Mouse (Mus musculus) liver, adult 2 months (tissue): Measurements from ENCODE around the gene Gucy2g. TPM values are rescaled to one million over a fixed set of nuclear protein-coding genes. Genes with fewer than 3 reads are reported as not detected.

ENCODE experiments used
- DNase-seq: peaks from one replicate; pipeline ENCODE4 v3.0.0-alpha.2; 2011; ENCODE audit warnings: low read depth, low spot score; ENCODE audit errors: extremely low read depth
- H3K27ac ChIP-seq: fragments of 200-500 bp; replicated peaks from 2 replicates; pipeline ENCODE4 v1.5.1; 2012; ENCODE audit warnings: low read depth, mild to moderate bottlenecking, control low read depth, inconsistent platforms, low read length; ENCODE audit not compliant: insufficient read depth
- H3K27me3 ChIP-seq: fragments of 200-500 bp; 2 replicates; pipeline ENCODE4 v1.6.1; 2012; ENCODE audit warnings: mild to moderate bottlenecking, moderate library complexity, low read length, inconsistent platforms; ENCODE audit not compliant: control insufficient read depth, insufficient read depth
- H3K36me3 ChIP-seq: fragments of 200-500 bp; 2 replicates; pipeline ENCODE4 v1.6.1; 2012; ENCODE audit warnings: low read length, inconsistent platforms; ENCODE audit not compliant: control insufficient read depth, insufficient read depth
- H3K4me1 ChIP-seq: fragments of 200-500 bp; 2 replicates; pipeline ENCODE4 v1.6.1; 2011; ENCODE audit warnings: low read length; ENCODE audit not compliant: control insufficient read depth, insufficient read depth
- H3K4me3 ChIP-seq: fragments of 200-500 bp; 2 replicates; pipeline ENCODE4 v1.5.1; 2011; ENCODE audit warnings: low read depth, mild to moderate bottlenecking, control low read depth, low read length, moderate library complexity; ENCODE audit not compliant: insufficient read depth
- H3K79me2 ChIP-seq: fragments of 200-500 bp; 2 replicates; pipeline ENCODE4 v1.6.1; 2012; ENCODE audit warnings: inconsistent platforms, mild to moderate bottlenecking, low read length, moderate library complexity; ENCODE audit not compliant: control insufficient read depth, insufficient read depth
- H3K9ac ChIP-seq: fragments of 200-500 bp; 2 replicates; pipeline ENCODE4 v1.6.1; 2012; ENCODE audit warnings: low read depth, mild to moderate bottlenecking, control low read depth, inconsistent platforms, low read length
- CTCF ChIP-seq: fragments of 200-500 bp; IDR thresholded peaks from 2 replicates; pipeline ENCODE4 v1.5.1; 2011; ENCODE audit warnings: low read depth, low read length, control low read depth
- POLR2A ChIP-seq: fragments of 200-500 bp; IDR thresholded peaks from 2 replicates; pipeline ENCODE4 v1.6.1; 2011; ENCODE audit warnings: low read length, control low read depth; ENCODE audit not compliant: insufficient read depth; ENCODE audit errors: extremely low read depth
- WGBS: fragments of 180-500 bp; shearing (Covaris S2); methylation state at CpG from one replicate; pipeline ENCODE4 v1.1.7; 2018; 5-methylcytosine and 5-hydroxymethylcytosine counted together
- polyA plus RNA-seq: library from polyadenylated mRNA; depleted of rRNA; stranded (reverse); fragments of >200 nt; gene quantifications from 2 replicates; pipeline ENCODE4 v1.2.3, GENCODE M21; 2012
- total RNA-seq: library from RNA; depleted of rRNA; stranded (reverse); fragments of >200 nt; gene quantifications from 2 replicates; pipeline ENCODE4 v1.2.3, GENCODE M21; 2014

Gucy2g gene
- total and polyA plus RNA-seq, 2 experiments, result 0.04 TPM; not detected in 1

GRCm38 (mm10) chr19:55195574-55195973, 45.5 kb downstream of the Gucy2g start:
- H3K4me3 ChIP-seq, result no peak overlapping the region
- peak; percentile 97 for DNase-seq
- no peak for TF ChIP-seq CTCF
- TF ChIP-seq POLR2A, result no peak
- H3K4me1 ChIP-seq, result peaks cover 23% of the 10 kb centered on the region
- no peaks in the 10 kb centered on the region for H3K36me3 ChIP-seq
- peaks cover 2% of the 10 kb centered on the region; the same call in 1 of the 2 replicates for H3K79me2 ChIP-seq
- WGBS, result 46% methylated on average over 3 of the region's 3 CpGs
- no peak overlapping the region for H3K9ac ChIP-seq
- H3K27me3 ChIP-seq, result no peaks in the 10 kb centered on the region
- peak overlapping the region; percentile 38 for H3K27ac ChIP-seq

GRCm38 (mm10) chr19:55194520-55195170, 46.4 kb downstream of the Gucy2g start:
- Histone ChIP-seq H3K4me1 (peaks cover 30% of the 10 kb centered on the region), H3K79me2 (peaks cover 2% of the 10 kb centered on the region; the same call in 1 of the 2 replicates), H3K9ac (peak overlapping the region; percentile 42), H3K27me3 (no peaks in the 10 kb centered on the region), H3K36me3 (no peaks in the 10 kb centered on the region), H3K4me3 (no peak overlapping the region), H3K27ac (peak overlapping the region; percentile 73)
- peak; percentile 79 for DNase-seq
- 28% methylated on average over 7 of the region's 7 CpGs for WGBS
- TF ChIP-seq CTCF (no peak), POLR2A (no peak)

- Histone ChIP-seq H3K27me3 (no peaks in the 10 kb centered on the region), H3K9ac (no peak overlapping the region), H3K79me2 (peaks cover 2% of the 10 kb centered on the region; the same call in 1 of the 2 replicates), H3K27ac (peak overlapping the region; percentile 73), H3K4me3 (no peak overlapping the region), H3K36me3 (no peaks in the 10 kb centered on the region), H3K4me1 (peaks cover 30% of the 10 kb centered on the region)
- TF ChIP-seq CTCF (no peak), POLR2A (no peak)
- DNase-seq, result no peak
- WGBS, result 62% methylated on average over 11 of the region's 11 CpGs
Measured at GRCm38 (mm10) chr19:55193717-55194394, 47.2 kb downstream of the Gucy2g start.

GRCm38 (mm10) chr19:55192254-55192945, 48.6 kb downstream of the Gucy2g start:
- WGBS, result 31% methylated on average over 21 of the region's 21 CpGs

GRCm38 (mm10) chr19:55191596-55191995, 49.4 kb downstream of the Gucy2g start:
- Histone ChIP-seq H3K79me2 (no peaks in the 10 kb centered on the region), H3K9ac (peak overlapping the region; percentile 48), H3K4me1 (peaks cover 30% of the 10 kb centered on the region), H3K27me3 (no peaks in the 10 kb centered on the region), H3K4me3 (no peak overlapping the region), H3K36me3 (no peaks in the 10 kb centered on the region), H3K27ac (peak overlapping the region; percentile 73)
- 50% methylated on average over 2 of the region's 2 CpGs for WGBS
- no peak for TF ChIP-seq CTCF
- no peak for TF ChIP-seq POLR2A
- DNase-seq, result peak; percentile 75

More at GRCm38 (mm10) chr19:55192254-55192945, 48.6 kb downstream of the Gucy2g start:
- no peaks in the 10 kb centered on the region for H3K27me3 ChIP-seq
- TF ChIP-seq POLR2A, result no peak
- no peak for TF ChIP-seq CTCF
- H3K4me3 ChIP-seq, result no peak overlapping the region
- peak; percentile 99 for DNase-seq
- H3K79me2 ChIP-seq, result no peaks in the 10 kb centered on the region
- H3K9ac ChIP-seq, result peak overlapping the region; percentile 48
- H3K27ac ChIP-seq, result peak overlapping the region; percentile 73
- no peaks in the 10 kb centered on the region for H3K36me3 ChIP-seq
- H3K4me1 ChIP-seq, result peaks cover 30% of the 10 kb centered on the region
